Mouse (Mus musculus) cerebellum, postnatal 14 days (tissue): ENCODE results near the gene Mustn1.
A peak's percentile ranks its signal among the peaks of the same experiment; 100 is the strongest.

Experiments used
- DNase-seq, 2 experiments: peaks; one replicate each; pipeline ENCODE4 v3.0.0; 2021; ENCODE audit warnings: mixed read lengths in 2 of 2

Mustn1 gene

DNA sequence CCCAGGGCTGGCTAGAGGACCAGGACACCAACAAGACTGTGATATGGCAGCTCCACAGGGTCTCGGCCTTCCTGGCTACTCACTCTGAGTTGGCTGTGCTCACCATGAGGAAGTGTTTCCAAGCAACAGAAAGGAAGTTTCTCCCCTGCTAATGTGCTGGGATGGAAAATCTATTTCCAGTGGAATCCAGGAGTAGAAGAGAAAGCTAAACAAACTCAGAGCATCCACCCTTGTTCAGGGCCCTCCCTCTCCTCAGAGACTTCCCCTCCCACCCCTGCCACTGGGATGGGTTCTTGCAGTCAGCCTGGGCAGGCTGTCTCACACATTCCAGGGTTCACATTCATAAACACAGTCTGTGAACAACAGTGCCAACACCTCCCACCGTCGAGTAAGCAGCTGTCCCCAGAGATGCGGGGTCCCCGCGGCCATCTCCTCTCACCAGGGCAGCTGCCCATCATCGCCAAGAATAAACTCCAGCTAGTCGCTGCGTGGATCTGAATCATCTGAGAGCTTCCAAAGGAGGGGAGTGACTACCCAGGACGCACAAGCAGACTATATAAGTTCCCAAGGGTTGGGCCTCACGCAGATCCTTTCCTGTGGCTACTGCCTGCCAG lies at the start of gene Mustn1:
TSS of gene Mustn1 (plus strand) at position 243 of the 614 bp plus-strand sequence.
- no peak for DNase-seq

- no peak for DNase-seq
Measured at GRCm38 (mm10) chr14:30837416-30837996, 41.5 kb upstream of the Mustn1 start.

GRCm38 (mm10) chr14:30843701-30844100 lies 35.3 kb upstream of the Mustn1 start:
- DNase-seq, result no peak

DNA sequence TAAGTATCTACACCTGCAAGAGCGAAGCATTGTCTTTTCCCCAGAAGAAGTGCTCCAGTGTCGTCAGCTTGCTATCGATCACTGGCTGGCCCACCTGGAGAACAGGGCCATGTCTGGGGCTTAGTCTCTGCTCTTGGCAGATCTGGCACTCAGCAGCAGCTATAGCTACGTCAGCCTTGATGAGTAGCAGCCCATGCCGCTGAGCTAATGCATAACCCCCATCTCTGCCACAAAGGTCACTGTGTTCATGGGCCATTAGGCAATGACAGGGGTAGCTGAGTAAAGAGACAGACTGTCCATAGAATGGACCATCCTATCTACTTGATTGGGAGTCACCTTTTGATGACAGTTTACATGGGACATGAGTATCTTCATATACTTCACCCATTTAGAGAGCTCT lies 28.5 kb upstream of the Mustn1 start:
- DNase-seq, result no peak

GRCm38 (mm10) chr14:30852325-30852724 lies 26.7 kb upstream of the Mustn1 start:
- no peak for DNase-seq

DNA sequence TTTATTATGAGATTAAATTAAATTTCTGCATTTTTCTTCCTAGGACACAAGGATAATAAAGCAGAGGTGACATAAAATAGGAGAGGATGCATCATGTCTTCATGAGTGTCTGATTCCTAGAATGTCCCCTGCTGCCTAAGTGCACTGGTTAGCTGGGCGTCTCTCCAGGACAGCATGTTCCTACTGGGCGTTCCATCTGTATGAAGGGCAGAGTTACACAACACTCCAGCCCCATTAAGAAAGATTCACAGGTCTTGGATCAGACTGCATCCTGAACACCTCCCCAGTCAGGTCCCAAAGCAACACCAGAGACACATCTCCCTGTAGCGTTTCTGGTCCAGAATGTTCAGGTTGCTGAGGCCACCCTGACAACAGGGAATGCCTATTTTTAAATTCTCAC lies 23.7 kb upstream of the Mustn1 start:
- peak; percentile 22 to 49 for DNase-seq

- peak in 1 of 2 experiments; percentile 34 for DNase-seq
Measured at GRCm38 (mm10) chr14:30856885-30857507, 22.0 kb upstream of the Mustn1 start.

- DNase-seq, result peak in 1 of 2 experiments; percentile 22
Measured at GRCm38 (mm10) chr14:30857990-30858389, 21.0 kb upstream of the Mustn1 start.

GRCm38 (mm10) chr14:30861421-30862125 lies 17.4 kb upstream of the Mustn1 start:
- DNase-seq, result peak; percentile 21 to 28

DNA sequence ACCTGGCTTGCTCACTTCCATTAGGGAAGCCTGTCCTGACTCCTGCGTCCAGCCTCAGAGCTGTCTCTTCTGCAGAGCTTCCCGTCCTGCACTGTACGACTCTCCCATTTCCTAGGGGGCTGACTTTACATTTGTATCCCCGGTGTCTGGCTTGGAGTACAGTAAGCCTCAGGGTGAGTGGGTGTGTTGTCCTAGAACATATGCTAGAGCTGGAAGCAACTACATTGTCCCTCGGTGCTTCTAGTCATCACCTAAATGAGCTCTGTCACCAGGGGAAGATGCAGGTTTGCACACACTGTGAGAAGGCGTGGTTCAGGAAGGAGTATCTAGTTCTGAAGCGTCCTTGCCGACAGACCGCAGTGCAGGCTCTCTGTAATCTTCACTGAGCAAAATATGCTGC lies 16.6 kb upstream of the Mustn1 start:
- DNase-seq, result no peak

DNA sequence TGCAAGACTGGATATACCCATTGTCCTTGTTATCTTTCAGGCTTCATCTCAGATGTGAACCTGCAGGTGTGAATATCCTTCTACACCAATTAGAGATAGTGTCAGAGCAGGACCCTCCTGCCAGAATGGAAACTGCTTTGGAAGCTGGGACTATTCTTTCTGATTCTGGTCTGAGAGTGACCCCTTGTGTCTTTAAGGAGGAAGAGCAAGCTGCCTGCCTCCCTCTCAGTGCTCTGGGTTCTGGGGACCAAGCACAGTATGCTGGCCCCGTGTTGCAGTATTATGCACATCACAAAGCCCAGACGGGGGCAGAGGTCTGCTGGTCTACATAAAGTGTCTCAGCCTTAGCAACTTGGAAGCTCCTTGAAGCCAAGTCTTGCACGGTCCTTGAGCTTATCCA lies 13.7 kb upstream of the Mustn1 start:
- peak; percentile 32 to 42 for DNase-seq

GRCm38 (mm10) chr14:30867042-30867441 lies 12.0 kb upstream of the Mustn1 start:
- peak; percentile 83 to 91 for DNase-seq

DNA sequence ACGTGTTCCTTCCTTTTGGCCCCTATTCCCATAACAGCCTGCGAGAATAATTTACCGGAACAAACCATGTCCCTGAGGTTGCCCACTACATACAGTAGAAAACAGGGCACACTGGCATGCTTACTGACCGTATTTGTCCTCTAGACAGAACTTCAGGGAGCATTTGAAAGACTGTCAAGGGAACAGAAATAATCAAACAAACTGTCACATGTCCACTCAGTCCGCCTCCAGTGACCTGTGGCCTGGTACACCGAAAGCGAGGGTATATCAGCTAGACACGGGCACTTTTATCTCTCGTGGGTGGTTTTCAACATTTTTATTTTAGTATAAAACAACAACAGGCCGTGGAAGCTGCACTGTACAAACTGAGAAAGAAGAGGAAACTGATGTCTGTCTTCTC lies 10.2 kb upstream of the Mustn1 start:
- DNase-seq, result no peak

DNA sequence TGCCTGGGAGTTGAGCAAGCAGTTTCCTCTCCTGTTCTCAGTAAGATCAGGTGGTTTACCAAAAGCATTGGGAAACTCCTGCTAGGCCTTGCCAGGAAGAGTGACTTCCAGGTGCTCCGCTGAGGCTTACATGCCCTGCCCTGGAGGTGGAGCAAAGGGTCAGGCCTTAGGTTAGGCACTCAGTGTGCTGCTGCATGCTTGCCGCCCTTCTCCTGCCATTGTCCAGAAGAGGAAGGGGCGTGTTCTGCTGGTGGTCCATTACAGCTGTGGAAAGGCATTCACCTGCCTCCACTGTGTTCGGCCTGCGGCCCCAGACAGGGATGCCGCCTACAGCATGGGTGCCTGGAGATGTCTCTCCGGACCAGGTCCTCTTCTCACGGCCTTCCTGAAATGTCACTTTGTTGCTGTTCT lies 9.6 kb upstream of the Mustn1 start:
- no peak for DNase-seq

DNA sequence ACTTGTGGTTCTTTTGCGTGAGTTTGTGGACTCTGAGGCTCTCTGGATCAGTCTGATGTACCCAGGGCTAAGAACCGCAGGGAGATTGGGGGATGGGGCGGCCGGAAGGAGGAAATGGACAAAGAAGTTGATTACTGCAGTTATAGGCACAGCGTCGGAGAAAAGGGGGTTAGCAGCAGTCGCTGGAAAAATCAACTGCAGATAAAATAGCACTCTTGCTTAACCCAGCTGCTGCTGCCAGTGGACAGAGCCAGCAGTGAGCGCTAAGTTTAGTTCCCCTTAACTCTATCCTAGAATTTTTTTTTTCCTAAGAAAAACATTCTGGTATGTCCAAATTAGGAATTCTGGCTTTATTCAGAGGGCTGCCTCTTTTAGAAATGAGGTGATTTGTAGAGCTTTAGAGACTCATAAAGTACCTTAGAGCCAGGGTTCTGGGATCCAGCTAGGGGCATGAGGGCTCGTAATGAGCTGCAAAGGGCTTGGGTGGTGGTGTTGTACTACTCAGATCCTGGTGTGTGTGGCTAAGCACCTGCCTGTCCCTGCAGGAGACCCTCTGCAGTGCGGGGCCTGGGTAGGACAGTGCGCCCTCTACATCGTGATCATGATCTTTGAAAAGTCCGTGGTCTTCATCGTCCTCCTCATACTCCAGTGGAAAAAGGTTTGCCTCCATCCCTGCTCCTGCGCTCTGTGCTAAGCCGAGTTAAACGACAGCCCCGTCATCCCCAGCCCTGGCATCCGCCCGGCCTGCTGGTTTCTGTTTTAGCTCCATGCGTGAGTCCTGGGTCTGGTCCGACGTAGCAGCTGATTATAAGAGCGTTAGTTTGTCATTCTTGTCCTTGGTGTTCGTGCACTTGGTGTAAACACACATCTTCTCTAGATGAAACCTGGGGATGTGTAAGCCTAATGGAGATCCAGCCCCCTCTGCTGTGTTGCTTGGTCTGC lies 8.5 kb upstream of the Mustn1 start:
- no peak for DNase-seq

- no peak for DNase-seq
Measured at GRCm38 (mm10) chr14:30874095-30874700, 4.8 kb upstream of the Mustn1 start.

DNA sequence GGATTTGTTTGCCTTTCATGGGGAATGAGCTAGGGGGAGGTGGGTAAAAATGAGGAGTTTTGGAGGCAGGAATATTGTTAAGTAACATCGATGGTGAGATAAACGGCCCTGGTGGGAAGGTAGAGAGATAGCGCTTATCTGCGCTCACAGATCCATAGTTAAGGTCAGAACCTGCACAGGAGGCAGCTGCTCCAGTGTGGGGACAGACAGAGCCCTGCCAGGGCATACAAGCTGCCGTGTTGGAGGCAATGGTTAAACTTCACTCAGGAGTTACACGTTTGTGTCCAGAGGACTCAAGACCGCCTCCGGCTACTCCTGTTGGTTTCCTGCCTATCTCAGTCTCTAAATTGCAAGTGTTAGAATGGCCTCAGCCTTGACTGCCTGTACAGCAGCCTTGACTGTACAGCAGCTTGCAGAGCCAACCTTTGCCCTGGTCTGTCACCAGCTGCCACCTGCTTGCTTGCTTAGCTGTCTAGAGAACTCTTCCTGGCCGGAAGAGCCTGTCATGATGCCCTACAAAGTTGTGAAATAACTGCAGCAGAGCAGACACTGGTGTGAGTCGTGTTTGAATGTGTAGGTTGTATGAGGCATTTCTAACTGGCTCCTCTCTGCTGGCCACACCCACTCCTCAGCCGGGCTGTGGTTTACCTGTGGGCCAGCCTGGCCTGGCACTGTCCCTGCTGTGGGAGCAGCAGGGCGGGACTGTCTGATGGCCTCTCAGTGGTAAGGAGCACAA lies 3.7 kb upstream of the Mustn1 start:
- DNase-seq, result no peak

DNA sequence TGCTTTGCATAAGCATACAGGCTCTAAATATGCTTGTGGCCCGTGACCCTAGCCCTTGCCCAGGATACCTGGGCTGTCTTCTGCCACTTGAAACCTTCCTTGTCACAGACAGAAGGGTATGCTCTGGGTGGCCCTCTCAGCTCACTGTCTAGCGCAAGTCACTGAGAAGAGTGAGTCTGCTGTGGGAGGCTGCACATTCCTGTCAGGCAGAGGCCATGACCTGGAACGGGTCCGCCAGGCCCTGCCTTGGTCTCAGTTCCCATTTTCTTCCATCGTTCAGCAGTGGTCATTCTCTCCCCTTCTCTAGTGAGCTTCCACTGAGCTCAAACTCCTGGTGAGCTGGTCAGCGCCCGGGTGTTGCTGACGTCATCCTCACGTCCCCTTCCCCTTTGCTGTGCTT lies 3.0 kb upstream of the Mustn1 start:
- no peak for DNase-seq

DNA sequence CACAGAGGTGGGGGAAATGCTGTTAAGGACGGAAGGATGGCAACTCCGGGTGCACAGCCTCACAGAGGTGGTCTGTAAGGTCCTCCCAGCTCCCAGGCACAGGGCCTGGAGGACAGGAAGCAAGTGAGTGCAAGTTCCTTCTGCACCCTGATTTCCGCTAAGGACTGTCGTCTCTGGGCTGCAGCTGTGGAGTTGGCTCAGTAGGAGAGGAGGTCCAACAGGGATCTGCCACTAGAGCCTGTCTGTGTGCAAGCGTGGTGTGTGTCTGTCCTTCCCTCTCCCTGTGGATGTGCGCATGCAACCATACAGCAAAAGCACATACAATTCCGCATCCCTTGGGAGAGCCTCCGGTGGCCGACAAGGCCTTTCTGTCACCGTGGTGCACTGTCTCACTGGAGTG lies 2.5 kb upstream of the Mustn1 start:
- no peak for DNase-seq

- DNase-seq, result no peak
Measured at GRCm38 (mm10) chr14:30877827-30878226, 1.2 kb upstream of the Mustn1 start.

GRCm38 (mm10) chr14:30879794-30880193 lies 794 bp downstream of the Mustn1 start:
- no peak for DNase-seq
